Mouse (Mus musculus) stomach, postnatal 0 days (tissue): Measurements from ENCODE around the gene Nt5dc1. TPM values are rescaled to one million over a fixed set of nuclear protein-coding genes. Genes with fewer than 3 reads are reported as not detected.

Experiments
- ATAC-seq: fragments of 200-750 bp; cut with Nextera tagmentation; 2 replicates; pipeline ENCODE4 v1.8.0; 2017; ENCODE audit not compliant: low FRiP score, low TSS enrichment
- DNase-seq: peaks from one replicate; pipeline ENCODE4 v3.0.0-alpha.2; 2016; ENCODE audit warnings: low spot score
- H3K27ac ChIP-seq: fragments of 300-500 bp; sonication (generic); replicated peaks from 2 replicates; pipeline ENCODE4 v1.5.1; 2014; ENCODE audit warnings: mild to moderate bottlenecking, control low read depth
- H3K27me3 ChIP-seq: fragments of 300-500 bp; sonication (generic); 2 replicates; pipeline ENCODE4 v1.6.1; 2014; ENCODE audit warnings: low read length; ENCODE audit not compliant: control insufficient read depth, insufficient read depth
- H3K36me3 ChIP-seq: fragments of 300-500 bp; sonication (generic); 2 replicates; pipeline ENCODE4 v1.6.1; 2014; ENCODE audit warnings: low read length, mixed read lengths; ENCODE audit not compliant: control insufficient read depth, insufficient read depth
- H3K4me1 ChIP-seq: fragments of 300-500 bp; sonication (generic); replicated peaks from 2 replicates; pipeline ENCODE4 v1.6.1; 2014; ENCODE audit warnings: antibody characterized with exemption; ENCODE audit not compliant: control insufficient read depth, insufficient read depth
- H3K4me2 ChIP-seq: fragments of 300-500 bp; sonication (generic); replicated peaks from 2 replicates; pipeline ENCODE4 v1.6.1; 2014; ENCODE audit warnings: low read depth, mild to moderate bottlenecking, control low read depth, moderate library complexity
- H3K4me3 ChIP-seq: fragments of 300-500 bp; sonication (generic); 2 replicates; pipeline ENCODE4 v1.5.1; 2014; ENCODE audit warnings: low read depth, low read length, control low read depth
- H3K9ac ChIP-seq: fragments of 300-500 bp; sonication (generic); 2 replicates; pipeline ENCODE4 v1.6.1; 2014; ENCODE audit warnings: mild to moderate bottlenecking, low read length, control low read depth, mixed read lengths
- H3K9me3 ChIP-seq: fragments of 300-500 bp; sonication (generic); 2 replicates; pipeline ENCODE4 v1.6.1; 2016; ENCODE audit warnings: low read length; ENCODE audit not compliant: control insufficient read depth
- CTCF ChIP-seq: IDR thresholded peaks from 2 replicates; pipeline ENCODE4 v1.5.1; 2016; ENCODE audit warnings: antibody characterized with exemption, low read depth, mild to moderate bottlenecking, moderate library complexity
- EP300 ChIP-seq: optimal IDR thresholded peaks from 2 replicates; pipeline ENCODE3; 2016; ENCODE audit warnings: antibody characterized with exemption
- WGBS: fragments of 180-500 bp; shearing (Covaris S2); extraction: QIAGEN DNeasy Blood & Tissue Kit; methylation state at CpG from one replicate; pipeline ENCODE4 v1.1.7; 2014; 5-methylcytosine and 5-hydroxymethylcytosine counted together
- polyA plus RNA-seq: library from polyadenylated mRNA; unstranded; fragments of >200 nt; fragmentation: Nextera tagmentation; extraction: Ambion mirVana; gene quantifications from 2 replicates; pipeline ENCODE4 v1.2.1, GENCODE M21; 2015

Gene Nt5dc1
- polyA plus RNA-seq, 1 experiment from 2014 or later: 12.4 TPM

DNA sequence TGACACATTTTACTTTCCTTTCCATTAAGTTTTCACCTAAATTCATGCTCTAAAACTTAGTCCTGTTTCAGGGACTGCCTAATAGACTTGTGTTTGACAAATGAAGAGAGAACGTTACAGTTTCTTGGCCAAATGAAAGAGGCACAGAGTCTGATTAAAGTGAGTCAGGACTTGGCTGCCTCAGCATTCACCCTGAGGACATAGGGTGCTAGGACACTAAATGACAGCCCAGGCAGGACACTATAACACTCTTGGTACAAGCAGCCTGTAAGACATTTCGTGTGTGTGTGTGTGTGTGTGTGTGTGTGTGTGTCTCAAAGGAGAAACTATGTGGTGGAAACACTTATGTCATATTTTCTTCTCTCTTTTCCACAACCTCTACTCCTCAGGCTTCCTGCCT is 172.2 kb downstream of the Nt5dc1 start:
- H3K9ac ChIP-seq: no peak overlapping the region
- H3K27ac ChIP-seq: no peak overlapping the region
- DNase-seq: no peak
- no peaks in the 10 kb centered on the region for H3K36me3 ChIP-seq
- H3K9me3 ChIP-seq: no peaks in the 10 kb centered on the region
- no peak for ATAC-seq
- H3K4me2 ChIP-seq: no peak overlapping the region
- no peaks in the 10 kb centered on the region for H3K4me1 ChIP-seq
- 54% methylated on average over 2 of the region's 2 CpGs for WGBS
- no peaks in the 10 kb centered on the region for H3K27me3 ChIP-seq
- no peak overlapping the region for H3K4me3 ChIP-seq
- no peak for TF ChIP-seq CTCF
- no peak for TF ChIP-seq EP300

DNA sequence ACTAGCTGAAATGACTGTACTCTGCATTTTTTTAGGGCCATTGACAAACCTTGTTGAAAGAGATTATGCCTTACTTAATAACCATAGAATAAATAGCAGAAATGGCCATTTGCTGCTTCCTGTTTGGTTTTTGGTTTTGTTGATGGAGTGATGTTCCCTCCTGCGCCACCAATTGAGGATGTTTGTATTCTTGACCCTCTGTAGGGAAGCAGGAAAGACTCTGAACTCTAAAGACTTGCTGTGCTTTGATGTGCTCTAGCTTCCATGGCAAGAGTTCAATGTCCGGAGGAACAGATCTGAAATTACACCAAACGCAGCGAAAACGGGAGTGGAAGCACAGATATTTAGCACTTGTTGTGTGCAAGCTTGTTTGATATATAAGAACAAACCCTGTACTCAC is 173.6 kb downstream of the Nt5dc1 start:
- TF ChIP-seq EP300 (no peak), CTCF (no peak)
- Histone ChIP-seq H3K27ac (no peak overlapping the region), H3K9ac (no peak overlapping the region), H3K9me3 (no peaks in the 10 kb centered on the region), H3K4me1 (no peaks in the 10 kb centered on the region), H3K4me2 (no peak overlapping the region), H3K4me3 (no peak overlapping the region), H3K36me3 (no peaks in the 10 kb centered on the region), H3K27me3 (no peaks in the 10 kb centered on the region)
- DNase-seq (no peak), ATAC-seq (no peak)
- WGBS: 71% methylated on average over 5 of the region's 5 CpGs

- H3K9ac ChIP-seq: no peak overlapping the region
- H3K4me1 ChIP-seq: no peaks in the 10 kb centered on the region
- H3K4me3 ChIP-seq: no peak overlapping the region
- TF ChIP-seq EP300: no peak
- TF ChIP-seq CTCF: no peak
- no peaks in the 10 kb centered on the region for H3K27me3 ChIP-seq
- DNase-seq (no peak), ATAC-seq (no peak)
- WGBS: 64% methylated on average over 4 of the region's 4 CpGs
- H3K9me3 ChIP-seq: no peaks in the 10 kb centered on the region
- no peak overlapping the region for H3K27ac ChIP-seq
- H3K4me2 ChIP-seq: no peak overlapping the region
- H3K36me3 ChIP-seq: no peaks in the 10 kb centered on the region
These were observed 179.8 kb downstream of the Nt5dc1 start for GRCm38 (mm10) chr10:34238536-34238935.

Other genes with a start within 250 kb of the Nt5dc1 start
- 7.5 and 8.3 TPM in 2 replicates for gene Dse, start 210.8 kb downstream of the Nt5dc1 start, polyA plus RNA-seq
- 46.7 and 49.1 TPM in 2 replicates for gene Tspyl1, start 136.4 kb downstream of the Nt5dc1 start, polyA plus RNA-seq
- 11.9 and 12.8 TPM in 2 replicates for gene Tspyl4, start 121.1 kb downstream of the Nt5dc1 start, polyA plus RNA-seq
- gene Col10a1, start 28.6 kb downstream of the Nt5dc1 start, polyA plus RNA-seq: 0.04 and 0.06 TPM in 2 replicates
- gene Frk, start 64.8 kb upstream of the Nt5dc1 start, polyA plus RNA-seq: 10.4 and 11.2 TPM in 2 replicates